Mouse (Mus musculus) layer of hippocampus, postnatal 10 days (tissue): Measurements from ENCODE around the gene Ptdss2. TPM values are rescaled to one million over a fixed set of nuclear protein-coding genes. Genes with fewer than 3 reads are reported as not detected.
A peak's percentile ranks its signal among the peaks of the same experiment; 100 is the strongest.

Experiments used
- DNase-seq, 2 experiments: peaks; one replicate each; pipeline ENCODE4 v3.0.0; 2021; ENCODE audit warnings: low spot score in 2 of 2
- total RNA-seq, 2 experiments: library from RNA; stranded (reverse); gene quantifications; 2 replicates each; pipeline ENCODE4 v1.2.3; 2021

Ptdss2 gene
- total RNA-seq, 2 experiments from 2014 or later = 47.9 to 68.4 TPM

- DNase-seq = no peak
Measured at GRCm38 (mm10) chr7:141121051-141121531, 1.1 kb upstream of the Ptdss2 start.

- peak; percentile 77 to 85 for DNase-seq
Measured at GRCm38 (mm10) chr7:141122689-141123516, 721 bp downstream of the Ptdss2 start.

GRCm38 (mm10) chr7:141123517-141123856, 1.3 kb downstream of the Ptdss2 start:
- no peak for DNase-seq

- DNase-seq = peak; percentile 85 to 92
Measured at GRCm38 (mm10) chr7:141131024-141131820, 9.0 kb downstream of the Ptdss2 start.

- DNase-seq = no peak
Measured at GRCm38 (mm10) chr7:141131904-141132755, 9.9 kb downstream of the Ptdss2 start.

- no peak for DNase-seq
Measured at GRCm38 (mm10) chr7:141141326-141141725, 19.1 kb downstream of the Ptdss2 start.

- DNase-seq = peak; percentile 35 to 47
Measured at GRCm38 (mm10) chr7:141143112-141143511, 20.9 kb downstream of the Ptdss2 start.

GRCm38 (mm10) chr7:141143861-141144260, 21.7 kb downstream of the Ptdss2 start:
- DNase-seq = no peak

- no peak for DNase-seq
Measured at GRCm38 (mm10) chr7:141144650-141145049, 22.5 kb downstream of the Ptdss2 start.

- DNase-seq = no peak
Measured at GRCm38 (mm10) chr7:141145403-141145802, 23.2 kb downstream of the Ptdss2 start.

GRCm38 (mm10) chr7:141146043-141146595, 23.9 kb downstream of the Ptdss2 start:
- DNase-seq = no peak

GRCm38 (mm10) chr7:141147044-141147443, 24.9 kb downstream of the Ptdss2 start:
- DNase-seq = no peak

GRCm38 (mm10) chr7:141148639-141149038, 26.5 kb downstream of the Ptdss2 start:
- no peak for DNase-seq

- DNase-seq = no peak
Measured at GRCm38 (mm10) chr7:141155362-141155761, 33.2 kb downstream of the Ptdss2 start.

- no peak for DNase-seq
Measured at GRCm38 (mm10) chr7:141164397-141164796, 42.2 kb downstream of the Ptdss2 start.

- no peak for DNase-seq
Measured at GRCm38 (mm10) chr7:141164850-141165249, 42.7 kb downstream of the Ptdss2 start.

- peak in 1 of 2 experiments; percentile 33 for DNase-seq
Measured at GRCm38 (mm10) chr7:141167901-141168517, 45.8 kb downstream of the Ptdss2 start.

GRCm38 (mm10) chr7:141168518-141168953, 46.4 kb downstream of the Ptdss2 start:
- DNase-seq = peak in 1 of 2 experiments; percentile 41

GRCm38 (mm10) chr7:141169300-141169699, 47.1 kb downstream of the Ptdss2 start:
- DNase-seq = no peak

- no peak for DNase-seq
Measured at GRCm38 (mm10) chr7:141169866-141170265, 47.7 kb downstream of the Ptdss2 start.
